Mouse (Mus musculus): ENCODE data around the gene Meis1. TPM values are rescaled to one million over a fixed set of nuclear protein-coding genes. Genes with fewer than 3 reads are reported as not detected.

Meis1 gene
- polyA plus RNA-seq, 1 experiment from 2014 or later = 34.6 TPM

- H3K9ac ChIP-seq (ENCODE audit: low read depth, low read length) = no peak overlapping the region
- H3K4me2 ChIP-seq (ENCODE audit: low read length) = no peak overlapping the region
- H3K4me1 ChIP-seq (ENCODE audit: control insufficient read depth, insufficient read depth, low read length) = peaks cover 20% of the 10 kb centered on the region
- peaks cover 8% of the 10 kb centered on the region for H3K27me3 ChIP-seq (ENCODE audit: control insufficient read depth, insufficient read depth, low read depth, low read length)
- no peaks in the 10 kb centered on the region for H3K36me3 ChIP-seq (ENCODE audit: control insufficient read depth, insufficient read depth, low read length)
- 45% methylated on average over 2 of the region's 2 CpGs for WGBS
- H3K9me3 ChIP-seq (replicated peaks; ENCODE audit: control insufficient read depth, low read length, poor library complexity, severe bottlenecking) = no peaks in the 10 kb centered on the region
- H3K4me3 ChIP-seq (ENCODE audit: low read depth, low read length) = no peak overlapping the region
- no peak overlapping the region for H3K27ac ChIP-seq (ENCODE audit: low read length)
- no peak for ATAC-seq
These were observed 3.8 kb upstream of the Meis1 start for GRCm38 (mm10) chr11:19022576-19022975.

GRCm38 (mm10) chr11:19020951-19021710 is 2.3 kb upstream of the Meis1 start:
- peak overlapping the region; percentile 76 for H3K27ac ChIP-seq (ENCODE audit: low read length)
- 2% methylated on average over 28 of the region's 28 CpGs for WGBS
- ATAC-seq = peak; percentile 32

GRCm38 (mm10) chr11:19020371-19020824 is 1.6 kb upstream of the Meis1 start:
- under 1% methylated on average over 25 of the region's 25 CpGs for WGBS

More at GRCm38 (mm10) chr11:19020951-19021710, 2.3 kb upstream of the Meis1 start:
- H3K27me3 ChIP-seq (ENCODE audit: control insufficient read depth, insufficient read depth, low read depth, low read length) = peaks cover 8% of the 10 kb centered on the region
- peaks cover 13% of the 10 kb centered on the region for H3K4me1 ChIP-seq (ENCODE audit: control insufficient read depth, insufficient read depth, low read length)
- H3K36me3 ChIP-seq (ENCODE audit: control insufficient read depth, insufficient read depth, low read length) = no peaks in the 10 kb centered on the region
- H3K4me2 ChIP-seq (ENCODE audit: low read length) = peak overlapping the region; percentile 85
- peak overlapping the region; percentile 66; the same call in 1 of the 2 replicates for H3K9ac ChIP-seq (ENCODE audit: low read depth, low read length)
- H3K9me3 ChIP-seq (replicated peaks; ENCODE audit: control insufficient read depth, low read length, poor library complexity, severe bottlenecking) = no peaks in the 10 kb centered on the region
- H3K4me3 ChIP-seq (ENCODE audit: low read depth, low read length) = peak overlapping the region; percentile 68

GRCm38 (mm10) chr11:19019204-19020171 is 703 bp upstream of the Meis1 start:
- Histone ChIP-seq H3K9me3 (replicated peaks; ENCODE audit: control insufficient read depth, low read length, poor library complexity, severe bottlenecking) (no peaks in the 10 kb centered on the region), H3K27me3 (ENCODE audit: control insufficient read depth, insufficient read depth, low read depth, low read length) (peaks cover 8% of the 10 kb centered on the region), H3K36me3 (ENCODE audit: control insufficient read depth, insufficient read depth, low read length) (no peaks in the 10 kb centered on the region), H3K9ac (ENCODE audit: low read depth, low read length) (peak overlapping the region; percentile 85), H3K4me3 (ENCODE audit: low read depth, low read length) (peak overlapping the region; percentile 68), H3K27ac (ENCODE audit: low read length) (peak overlapping the region; percentile 96), H3K4me1 (ENCODE audit: control insufficient read depth, insufficient read depth, low read length) (peaks cover 16% of the 10 kb centered on the region), H3K4me2 (ENCODE audit: low read length) (peak overlapping the region; percentile 85)
- ATAC-seq = peak; percentile 52
- under 1% methylated on average over 67 of the region's 67 CpGs for WGBS

More at GRCm38 (mm10) chr11:19020371-19020824, 1.6 kb upstream of the Meis1 start:
- no peaks in the 10 kb centered on the region for H3K9me3 ChIP-seq (replicated peaks; ENCODE audit: control insufficient read depth, low read length, poor library complexity, severe bottlenecking)
- no peaks in the 10 kb centered on the region for H3K36me3 ChIP-seq (ENCODE audit: control insufficient read depth, insufficient read depth, low read length)
- peak overlapping the region; percentile 68 for H3K4me3 ChIP-seq (ENCODE audit: low read depth, low read length)
- peak; percentile 91 for ATAC-seq
- peak overlapping the region; percentile 85 for H3K4me2 ChIP-seq (ENCODE audit: low read length)
- H3K4me1 ChIP-seq (ENCODE audit: control insufficient read depth, insufficient read depth, low read length) = peaks cover 16% of the 10 kb centered on the region
- peaks cover 8% of the 10 kb centered on the region for H3K27me3 ChIP-seq (ENCODE audit: control insufficient read depth, insufficient read depth, low read depth, low read length)
- H3K27ac ChIP-seq (ENCODE audit: low read length) = peak overlapping the region; percentile 96
- peak overlapping the region; percentile 85 for H3K9ac ChIP-seq (ENCODE audit: low read depth, low read length)

GRCm38 (mm10) chr11:19017719-19018413 is 919 bp downstream of the Meis1 start:
- 2% methylated on average over 14 of the region's 14 CpGs for WGBS

GRCm38 (mm10) chr11:19017262-19017661 is 1.5 kb downstream of the Meis1 start:
- Histone ChIP-seq H3K4me3 (ENCODE audit: low read depth, low read length) (peak overlapping the region; percentile 34), H3K27ac (ENCODE audit: low read length) (0 out of 2 replicates have a peak overlapping the region, but pooled peaks have one; percentile 8), H3K9me3 (replicated peaks; ENCODE audit: control insufficient read depth, low read length, poor library complexity, severe bottlenecking) (no peaks in the 10 kb centered on the region), H3K4me1 (ENCODE audit: control insufficient read depth, insufficient read depth, low read length) (peaks cover 18% of the 10 kb centered on the region), H3K4me2 (ENCODE audit: low read length) (peak overlapping the region; percentile 62), H3K9ac (ENCODE audit: low read depth, low read length) (no peak overlapping the region), H3K27me3 (ENCODE audit: control insufficient read depth, insufficient read depth, low read depth, low read length) (peaks cover 13% of the 10 kb centered on the region), H3K36me3 (ENCODE audit: control insufficient read depth, insufficient read depth, low read length) (no peaks in the 10 kb centered on the region)
- ATAC-seq = no peak
- WGBS = 7% methylated on average over 1 of the region's 1 CpGs

More at GRCm38 (mm10) chr11:19017719-19018413, 919 bp downstream of the Meis1 start:
- Histone ChIP-seq H3K4me2 (ENCODE audit: low read length) (peak overlapping the region; percentile 85), H3K27ac (ENCODE audit: low read length) (peak overlapping the region; percentile 96), H3K9me3 (replicated peaks; ENCODE audit: control insufficient read depth, low read length, poor library complexity, severe bottlenecking) (no peaks in the 10 kb centered on the region), H3K36me3 (ENCODE audit: control insufficient read depth, insufficient read depth, low read length) (no peaks in the 10 kb centered on the region), H3K9ac (ENCODE audit: low read depth, low read length) (peak overlapping the region; percentile 85), H3K4me3 (ENCODE audit: low read depth, low read length) (peak overlapping the region; percentile 68), H3K4me1 (ENCODE audit: control insufficient read depth, insufficient read depth, low read length) (peaks cover 17% of the 10 kb centered on the region), H3K27me3 (ENCODE audit: control insufficient read depth, insufficient read depth, low read depth, low read length) (peaks cover 15% of the 10 kb centered on the region)
- no peak for ATAC-seq

GRCm38 (mm10) chr11:19016481-19017220 is 2.1 kb downstream of the Meis1 start:
- Histone ChIP-seq H3K9ac (ENCODE audit: low read depth, low read length) (peak overlapping the region; percentile 68), H3K4me2 (ENCODE audit: low read length) (peak overlapping the region; percentile 62), H3K27me3 (ENCODE audit: control insufficient read depth, insufficient read depth, low read depth, low read length) (peaks cover 13% of the 10 kb centered on the region), H3K4me3 (ENCODE audit: low read depth, low read length) (peak overlapping the region; percentile 34), H3K9me3 (replicated peaks; ENCODE audit: control insufficient read depth, low read length, poor library complexity, severe bottlenecking) (no peaks in the 10 kb centered on the region), H3K4me1 (ENCODE audit: control insufficient read depth, insufficient read depth, low read length) (peaks cover 18% of the 10 kb centered on the region), H3K27ac (ENCODE audit: low read length) (peak overlapping the region; percentile 59), H3K36me3 (ENCODE audit: control insufficient read depth, insufficient read depth, low read length) (no peaks in the 10 kb centered on the region)
- ATAC-seq = no peak
- 4% methylated on average over 10 of the region's 10 CpGs for WGBS
